Mouse (Mus musculus): Measurements from ENCODE around the gene Calr.

- TF ChIP-seq CTCF (IDR thresholded peaks at IDR 0.05; ENCODE audit: low read depth, low read length) (no peak), POLR2A (IDR thresholded peaks at IDR 0.05; ENCODE audit: extremely low read depth, insufficient read depth, low read length) (0 out of 2 replicates have a peak, but pooled peaks have one; percentile 67)
Measured at GRCm38 (mm10) chr8:84840248-84840999, 6.3 kb downstream of the Calr start, which contains the start of gene Rad23a.
